Mouse (Mus musculus): ENCODE measurements around the gene Zfp74. TPM values are rescaled to one million over a fixed set of nuclear protein-coding genes. Genes with fewer than 3 reads are reported as not detected.

Zfp74 gene
- polyA plus RNA-seq, 1 experiment from 2014 or later: 3.1 TPM

- no peak overlapping the region for H3K4me3 ChIP-seq (ENCODE audit: low read depth, low read length)
- no peaks in the 10 kb centered on the region for H3K36me3 ChIP-seq (ENCODE audit: control insufficient read depth, insufficient read depth, low read length)
- no peaks in the 10 kb centered on the region for H3K4me1 ChIP-seq (replicated peaks; ENCODE audit: control insufficient read depth, insufficient read depth)
- no peak for DNase-seq (ENCODE audit: low spot score)
- no peak overlapping the region for H3K9ac ChIP-seq (ENCODE audit: low read length)
- H3K27ac ChIP-seq (replicated peaks): no peak overlapping the region
- no peak for ATAC-seq (ENCODE audit: low FRiP score, low TSS enrichment)
- H3K9me3 ChIP-seq (ENCODE audit: control insufficient read depth, low read length): 0 out of 2 replicates have a peak, but pooled peaks cover 7% of the 10 kb centered on the region
- H3K4me2 ChIP-seq (replicated peaks; ENCODE audit: low read depth): no peak overlapping the region
- WGBS: 86% methylated on average over 7 of the region's 7 CpGs
- TF ChIP-seq CTCF (IDR thresholded peaks at IDR 0.05; ENCODE audit: low read depth): no peak
- no peak for TF ChIP-seq EP300 (optimal IDR thresholded peaks at IDR 0.05)
- H3K27me3 ChIP-seq (ENCODE audit: control insufficient read depth, insufficient read depth, low read length): no peaks in the 10 kb centered on the region
Observed at GRCm38 (mm10) chr7:29880916-29881315, 73.0 kb downstream of the Zfp74 start.

Small RNA genes within 50 kb of the gene (microRNA-seq; reads per million reads assigned to microRNA genes)
- gene Mir7668: not detected

Other genes starting within 250 kb of the Zfp74 start
- 0.11 TPM in 1 of 2 replicates, not detected in the other for gene Catsperg2, start 227.1 kb downstream of the Zfp74 start, polyA plus RNA-seq (2015; fragmentation: Nextera tagmentation; extraction: Ambion mirVana)
- 4.8 and 5.0 TPM in 2 replicates for gene Zfp84, start 185.5 kb downstream of the Zfp74 start, polyA plus RNA-seq (2015; fragmentation: Nextera tagmentation; extraction: Ambion mirVana)
- gene Zfp30, start 170.1 kb downstream of the Zfp74 start, polyA plus RNA-seq (2015; fragmentation: Nextera tagmentation; extraction: Ambion mirVana): 2.3 and 2.6 TPM in 2 replicates
- 5.3 and 5.4 TPM in 2 replicates for gene Zfp790, start 138.0 kb downstream of the Zfp74 start, polyA plus RNA-seq (2015; fragmentation: Nextera tagmentation; extraction: Ambion mirVana)
- gene Zfp940, start 100.4 kb downstream of the Zfp74 start, polyA plus RNA-seq (2015; fragmentation: Nextera tagmentation; extraction: Ambion mirVana): 1.1 and 1.2 TPM in 2 replicates
- 2.0 and 2.4 TPM in 2 replicates for gene Zfp420, start 94.1 kb downstream of the Zfp74 start, polyA plus RNA-seq (2015; fragmentation: Nextera tagmentation; extraction: Ambion mirVana)
- 2.9 and 3.4 TPM in 2 replicates for gene Zfp27, start 47.5 kb downstream of the Zfp74 start, polyA plus RNA-seq (2015; fragmentation: Nextera tagmentation; extraction: Ambion mirVana)
- 2.2 and 2.3 TPM in 2 replicates for gene Zfp383, start 45.9 kb downstream of the Zfp74 start, polyA plus RNA-seq (2015; fragmentation: Nextera tagmentation; extraction: Ambion mirVana)
- gene Zfp568, start 29.9 kb upstream of the Zfp74 start, polyA plus RNA-seq (2015; fragmentation: Nextera tagmentation; extraction: Ambion mirVana): 3.7 and 5.3 TPM in 2 replicates
- 1.6 and 1.8 TPM in 2 replicates for gene Zfp14, start 97.3 kb upstream of the Zfp74 start, polyA plus RNA-seq (2015; fragmentation: Nextera tagmentation; extraction: Ambion mirVana)
- gene Zfp82, start 118.8 kb upstream of the Zfp74 start, polyA plus RNA-seq (2015; fragmentation: Nextera tagmentation; extraction: Ambion mirVana): 1.9 and 2.1 TPM in 2 replicates
- gene Gm26920, start 136.3 kb upstream of the Zfp74 start, polyA plus RNA-seq (2015; fragmentation: Nextera tagmentation; extraction: Ambion mirVana): 0.36 and 0.38 TPM in 2 replicates
- gene Zfp566, start 136.4 kb upstream of the Zfp74 start, polyA plus RNA-seq (2015; fragmentation: Nextera tagmentation; extraction: Ambion mirVana): 3.4 and 3.8 TPM in 2 replicates
- 44.6 and 44.8 TPM in 2 replicates for gene Zfp260, start 140.7 kb upstream of the Zfp74 start, polyA plus RNA-seq (2015; fragmentation: Nextera tagmentation; extraction: Ambion mirVana)
- gene Zfp382, start 167.9 kb upstream of the Zfp74 start, polyA plus RNA-seq (2015; fragmentation: Nextera tagmentation; extraction: Ambion mirVana): 2.4 and 3.0 TPM in 2 replicates
- 4.2 and 5.4 TPM in 2 replicates for gene Zfp146, start 215.7 kb upstream of the Zfp74 start, polyA plus RNA-seq (2015; fragmentation: Nextera tagmentation; extraction: Ambion mirVana)
- gene Cox7a1, start 230.1 kb upstream of the Zfp74 start, polyA plus RNA-seq (2015; fragmentation: Nextera tagmentation; extraction: Ambion mirVana): 38.8 and 40.7 TPM in 2 replicates
- gene Capns1, start 244.7 kb upstream of the Zfp74 start, polyA plus RNA-seq (2015; fragmentation: Nextera tagmentation; extraction: Ambion mirVana): 94.5 and 96.8 TPM in 2 replicates

All from stomach, postnatal 0 days (tissue).